Mouse (Mus musculus): ENCODE measurements around the gene Epgn. TPM values are rescaled to one million over a fixed set of nuclear protein-coding genes. Genes with fewer than 3 reads are reported as not detected.
A peak's percentile ranks its signal among the peaks of the same experiment; 100 is the strongest.

Epgn gene
- polyA plus RNA-seq, 1 experiment from 2014 or later: not detected

- ATAC-seq: peak; percentile 69
- H3K4me3 ChIP-seq (replicated peaks; ENCODE audit: low read length): peak within 1 kb of the TSS; percentile 36
- peak within 1 kb of the TSS; percentile 38; the same call in 1 of the 2 replicates for H3K9ac ChIP-seq (replicated peaks; ENCODE audit: low read depth, low read length)
- 2% methylated on average over 25 of the region's 25 CpGs for WGBS
- no peaks in the 10 kb centered on the region for H3K36me3 ChIP-seq (ENCODE audit: control insufficient read depth, insufficient read depth)
- no peaks in the 10 kb centered on the region; the same call in 1 of the 2 replicates for H3K27me3 ChIP-seq (replicated peaks; ENCODE audit: control insufficient read depth, insufficient read depth, low read length)
- H3K4me2 ChIP-seq (ENCODE audit: low read length): peak within 1 kb of the TSS; percentile 61
- no peaks in the 10 kb centered on the region for H3K9me3 ChIP-seq (ENCODE audit: control insufficient read depth, low read length)
- H3K4me1 ChIP-seq (replicated peaks; ENCODE audit: control insufficient read depth, insufficient read depth, low read length): peaks cover 5% of the 10 kb centered on the region; the same call in 1 of the 2 replicates
- no peak within 1 kb of the TSS for H3K27ac ChIP-seq (ENCODE audit: low read length)
Measured at GRCm38 (mm10) chr5:91074450-91074950, 47.2 kb downstream of the Epgn start, which contains the start of gene Ereg. Gene Ereg (plus strand): TSS chr5:91074622.

DNA sequence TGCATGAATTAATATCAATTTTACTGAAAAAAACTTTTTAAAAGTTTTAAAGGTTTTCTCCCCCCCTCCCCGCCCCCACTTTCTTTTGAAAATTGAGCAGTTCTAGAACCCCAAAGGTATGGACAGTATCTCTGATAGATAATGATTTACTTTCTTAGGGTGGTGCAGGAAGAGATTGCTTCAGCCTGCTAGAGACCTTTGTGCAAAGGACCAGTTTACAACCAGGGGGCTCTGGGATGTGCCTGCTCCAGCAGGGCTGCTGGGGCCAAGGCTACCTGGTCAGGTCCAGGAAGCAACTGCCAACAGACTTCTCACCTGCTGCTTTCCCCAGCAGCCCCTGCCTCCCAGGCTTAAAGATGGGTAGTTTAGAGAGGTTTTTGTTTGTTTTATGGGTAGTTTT lies 47.8 kb downstream of the Epgn start:
- peak overlapping the region; percentile 61 for H3K4me2 ChIP-seq (ENCODE audit: low read length)
- peaks cover 5% of the 10 kb centered on the region; the same call in 1 of the 2 replicates for H3K4me1 ChIP-seq (replicated peaks; ENCODE audit: control insufficient read depth, insufficient read depth, low read length)
- H3K27me3 ChIP-seq (replicated peaks; ENCODE audit: control insufficient read depth, insufficient read depth, low read length): no peaks in the 10 kb centered on the region; the same call in 1 of the 2 replicates
- H3K9ac ChIP-seq (replicated peaks; ENCODE audit: low read depth, low read length): no peak overlapping the region
- H3K9me3 ChIP-seq (ENCODE audit: control insufficient read depth, low read length): no peaks in the 10 kb centered on the region
- WGBS: 62% methylated on average over 1 of the region's 1 CpGs
- no peak overlapping the region for H3K27ac ChIP-seq (ENCODE audit: low read length)
- H3K36me3 ChIP-seq (ENCODE audit: control insufficient read depth, insufficient read depth): no peaks in the 10 kb centered on the region
- no peak overlapping the region for H3K4me3 ChIP-seq (replicated peaks; ENCODE audit: low read length)
- no peak for ATAC-seq

- no peak overlapping the region for H3K9ac ChIP-seq (replicated peaks; ENCODE audit: low read depth, low read length)
- H3K27ac ChIP-seq (ENCODE audit: low read length): no peak overlapping the region
- 92% methylated on average over 5 of the region's 5 CpGs for WGBS
- no peak for ATAC-seq
- H3K9me3 ChIP-seq (ENCODE audit: control insufficient read depth, low read length): no peaks in the 10 kb centered on the region
- H3K4me3 ChIP-seq (replicated peaks; ENCODE audit: low read length): no peak overlapping the region
- H3K27me3 ChIP-seq (replicated peaks; ENCODE audit: control insufficient read depth, insufficient read depth, low read length): no peaks in the 10 kb centered on the region
- H3K4me2 ChIP-seq (ENCODE audit: low read length): no peak overlapping the region
- no peaks in the 10 kb centered on the region for H3K4me1 ChIP-seq (replicated peaks; ENCODE audit: control insufficient read depth, insufficient read depth, low read length)
- no peaks in the 10 kb centered on the region for H3K36me3 ChIP-seq (ENCODE audit: control insufficient read depth, insufficient read depth)
Measured at GRCm38 (mm10) chr5:91083016-91083415, 55.8 kb downstream of the Epgn start.

Other genes starting within 250 kb of the Epgn start
- gene Cxcl3, start 241.4 kb upstream of the Epgn start, polyA plus RNA-seq (2015; fragmentation: Nextera tagmentation; extraction: Ambion mirVana): 0.28 TPM in 1 of 2 replicates, not detected in the other
- gene Cxcl15, start 232.9 kb upstream of the Epgn start, polyA plus RNA-seq (2015; fragmentation: Nextera tagmentation; extraction: Ambion mirVana): not detected in 2 replicates
- gene Cxcl1, start 136.2 kb upstream of the Epgn start, polyA plus RNA-seq (2015; fragmentation: Nextera tagmentation; extraction: Ambion mirVana): 0.17 TPM in 1 of 2 replicates, not detected in the other
- not detected in 2 replicates for gene Cxcl2, start 123.6 kb upstream of the Epgn start, polyA plus RNA-seq (2015; fragmentation: Nextera tagmentation; extraction: Ambion mirVana)
- gene Mthfd2l, start 96.3 kb upstream of the Epgn start, polyA plus RNA-seq (2015; fragmentation: Nextera tagmentation; extraction: Ambion mirVana): 58.7 and 62.8 TPM in 2 replicates
- gene Ereg, start 47.2 kb downstream of the Epgn start, polyA plus RNA-seq (2015; fragmentation: Nextera tagmentation; extraction: Ambion mirVana): not detected in 2 replicates
- not detected in 2 replicates for gene Areg, start 112.1 kb downstream of the Epgn start, polyA plus RNA-seq (2015; fragmentation: Nextera tagmentation; extraction: Ambion mirVana)

Measured in forebrain, embryonic 16.5 days (tissue).